Mouse (Mus musculus): ENCODE results near the gene Fgfr2. TPM values are rescaled to one million over a fixed set of nuclear protein-coding genes. Genes with fewer than 3 reads are reported as not detected.

Gene Fgfr2
- polyA plus RNA-seq, 1 experiment from 2014 or later, result 93.4 TPM

DNA sequence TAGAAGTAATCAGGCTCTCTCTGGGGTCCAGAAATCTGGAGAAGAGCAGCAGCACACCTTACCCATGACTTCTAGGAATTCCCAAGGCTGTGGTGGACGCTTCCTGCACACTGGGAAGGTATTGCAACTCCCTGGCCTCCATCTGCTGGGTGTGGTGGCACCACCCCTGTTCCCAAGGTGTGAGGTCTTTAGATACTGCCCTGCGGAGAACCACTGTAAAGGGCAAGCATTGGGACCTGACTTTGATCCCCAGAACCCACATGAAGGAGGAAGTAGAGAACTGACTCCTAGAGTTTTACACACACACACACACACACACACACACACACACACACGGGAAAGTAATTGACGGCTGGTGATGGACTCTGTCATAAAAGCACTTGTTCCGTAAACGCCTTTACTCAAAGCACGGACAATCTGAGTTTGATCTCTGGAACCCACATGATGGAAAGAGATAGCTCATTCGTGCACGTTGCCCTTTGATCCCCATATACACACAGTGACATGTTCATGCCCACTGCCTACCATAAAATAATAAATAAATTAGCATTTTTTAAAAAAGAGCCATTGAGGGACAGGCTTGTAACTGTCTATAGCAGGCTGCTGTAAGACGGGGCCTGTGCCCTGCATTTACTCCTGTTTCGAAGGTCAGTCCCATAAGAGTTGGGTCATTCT, 478.4 kb downstream of the Fgfr2 start:
- 0 out of 2 replicates have a peak, but pooled peaks have one; percentile 49 for ATAC-seq (ENCODE audit: insufficient read depth, low FRiP score)
- H3K4me2 ChIP-seq (ENCODE audit: low read depth, low read length), result no peak overlapping the region
- H3K27me3 ChIP-seq (ENCODE audit: control insufficient read depth, insufficient read depth, low read length), result no peaks in the 10 kb centered on the region
- no peaks in the 10 kb centered on the region for H3K4me1 ChIP-seq (ENCODE audit: control insufficient read depth, insufficient read depth, low read length)
- no peak overlapping the region for H3K27ac ChIP-seq (ENCODE audit: low read length)
- no peak overlapping the region for H3K9ac ChIP-seq (ENCODE audit: low read length)
- H3K36me3 ChIP-seq (ENCODE audit: control insufficient read depth, insufficient read depth, low read length), result no peaks in the 10 kb centered on the region
- H3K9me3 ChIP-seq (replicated peaks; ENCODE audit: control insufficient read depth, low read length), result no peaks in the 10 kb centered on the region
- no peak overlapping the region for H3K4me3 ChIP-seq (replicated peaks; ENCODE audit: low read length)
- WGBS, result 71% methylated on average over 11 of the region's 11 CpGs

DNA sequence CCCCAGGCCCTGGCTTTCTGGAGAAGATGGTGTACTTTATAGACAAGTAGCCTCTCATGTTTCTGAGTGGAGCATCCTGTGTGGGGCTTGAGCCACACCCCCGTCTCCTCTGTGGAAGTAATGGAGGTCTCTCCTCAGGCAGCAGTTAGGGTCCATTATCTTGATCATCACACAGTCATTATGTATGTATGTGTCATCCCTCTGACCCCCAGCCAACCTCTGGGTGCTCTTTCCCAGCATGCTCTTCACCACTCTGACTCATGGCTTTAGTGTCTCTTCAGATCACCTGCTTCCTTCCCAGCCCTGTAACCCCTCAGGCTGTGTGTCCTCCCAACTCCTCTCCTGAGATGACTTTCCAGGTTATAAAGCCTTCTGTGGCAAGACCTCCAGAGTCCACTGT, 481.5 kb downstream of the Fgfr2 start:
- no peak for ATAC-seq (ENCODE audit: insufficient read depth, low FRiP score)
- Histone ChIP-seq H3K27me3 (ENCODE audit: control insufficient read depth, insufficient read depth, low read length) (no peaks in the 10 kb centered on the region), H3K27ac (ENCODE audit: low read length) (no peak overlapping the region), H3K4me3 (replicated peaks; ENCODE audit: low read length) (no peak overlapping the region), H3K4me2 (ENCODE audit: low read depth, low read length) (no peak overlapping the region), H3K4me1 (ENCODE audit: control insufficient read depth, insufficient read depth, low read length) (0 out of 2 replicates have a peak, but pooled peaks cover 3% of the 10 kb centered on the region), H3K36me3 (ENCODE audit: control insufficient read depth, insufficient read depth, low read length) (no peaks in the 10 kb centered on the region), H3K9me3 (replicated peaks; ENCODE audit: control insufficient read depth, low read length) (no peaks in the 10 kb centered on the region), H3K9ac (ENCODE audit: low read length) (no peak overlapping the region)
- WGBS, result 84% methylated on average over 1 of the region's 1 CpGs

GRCm38 (mm10) chr7:132640946-132641345, 482.2 kb downstream of the Fgfr2 start:
- H3K36me3 ChIP-seq (ENCODE audit: control insufficient read depth, insufficient read depth, low read length), result no peaks in the 10 kb centered on the region

GRCm38 (mm10) chr7:132638446-132639087, 484.6 kb downstream of the Fgfr2 start:
- Histone ChIP-seq H3K27me3 (ENCODE audit: control insufficient read depth, insufficient read depth, low read length) (no peaks in the 10 kb centered on the region), H3K36me3 (ENCODE audit: control insufficient read depth, insufficient read depth, low read length) (no peaks in the 10 kb centered on the region), H3K9me3 (replicated peaks; ENCODE audit: control insufficient read depth, low read length) (no peaks in the 10 kb centered on the region), H3K4me3 (replicated peaks; ENCODE audit: low read length) (no peak overlapping the region), H3K4me2 (ENCODE audit: low read depth, low read length) (no peak overlapping the region), H3K27ac (ENCODE audit: low read length) (no peak overlapping the region), H3K4me1 (ENCODE audit: control insufficient read depth, insufficient read depth, low read length) (0 out of 2 replicates have a peak, but pooled peaks cover 3% of the 10 kb centered on the region), H3K9ac (ENCODE audit: low read length) (no peak overlapping the region)
- WGBS, result 59% methylated on average over 12 of the region's 12 CpGs
- ATAC-seq (ENCODE audit: insufficient read depth, low FRiP score), result peak; percentile 71; the same call in 1 of the 2 replicates

More at GRCm38 (mm10) chr7:132640946-132641345, 482.2 kb downstream of the Fgfr2 start:
- 24% methylated on average over 9 of the region's 9 CpGs for WGBS
- Histone ChIP-seq H3K4me3 (replicated peaks; ENCODE audit: low read length) (no peak overlapping the region), H3K9ac (ENCODE audit: low read length) (no peak overlapping the region), H3K27me3 (ENCODE audit: control insufficient read depth, insufficient read depth, low read length) (no peaks in the 10 kb centered on the region), H3K4me2 (ENCODE audit: low read depth, low read length) (no peak overlapping the region), H3K4me1 (ENCODE audit: control insufficient read depth, insufficient read depth, low read length) (0 out of 2 replicates have a peak, but pooled peaks cover 3% of the 10 kb centered on the region), H3K27ac (ENCODE audit: low read length) (no peak overlapping the region), H3K9me3 (replicated peaks; ENCODE audit: control insufficient read depth, low read length) (no peaks in the 10 kb centered on the region)
- no peak for ATAC-seq (ENCODE audit: insufficient read depth, low FRiP score)

GRCm38 (mm10) chr7:132637292-132637691, 485.9 kb downstream of the Fgfr2 start:
- Histone ChIP-seq H3K4me1 (ENCODE audit: control insufficient read depth, insufficient read depth, low read length) (0 out of 2 replicates have a peak, but pooled peaks cover 3% of the 10 kb centered on the region), H3K27ac (ENCODE audit: low read length) (no peak overlapping the region), H3K4me3 (replicated peaks; ENCODE audit: low read length) (no peak overlapping the region), H3K9ac (ENCODE audit: low read length) (no peak overlapping the region), H3K27me3 (ENCODE audit: control insufficient read depth, insufficient read depth, low read length) (no peaks in the 10 kb centered on the region), H3K36me3 (ENCODE audit: control insufficient read depth, insufficient read depth, low read length) (no peaks in the 10 kb centered on the region), H3K9me3 (replicated peaks; ENCODE audit: control insufficient read depth, low read length) (no peaks in the 10 kb centered on the region), H3K4me2 (ENCODE audit: low read depth, low read length) (no peak overlapping the region)
- no peak for ATAC-seq (ENCODE audit: insufficient read depth, low FRiP score)
- WGBS, result 28% methylated on average over 12 of the region's 12 CpGs

- no peaks in the 10 kb centered on the region for H3K4me1 ChIP-seq (ENCODE audit: control insufficient read depth, insufficient read depth, low read length)
- WGBS, result 79% methylated on average over 11 of the region's 11 CpGs
- no peaks in the 10 kb centered on the region for H3K36me3 ChIP-seq (ENCODE audit: control insufficient read depth, insufficient read depth, low read length)
- no peak overlapping the region for H3K9ac ChIP-seq (ENCODE audit: low read length)
- no peaks in the 10 kb centered on the region for H3K27me3 ChIP-seq (ENCODE audit: control insufficient read depth, insufficient read depth, low read length)
- no peak overlapping the region for H3K27ac ChIP-seq (ENCODE audit: low read length)
- H3K9me3 ChIP-seq (replicated peaks; ENCODE audit: control insufficient read depth, low read length), result no peaks in the 10 kb centered on the region
- no peak overlapping the region for H3K4me2 ChIP-seq (ENCODE audit: low read depth, low read length)
- no peak for ATAC-seq (ENCODE audit: insufficient read depth, low FRiP score)
- no peak overlapping the region for H3K4me3 ChIP-seq (replicated peaks; ENCODE audit: low read length)
Measured at GRCm38 (mm10) chr7:132631313-132631712, 491.8 kb downstream of the Fgfr2 start.

DNA sequence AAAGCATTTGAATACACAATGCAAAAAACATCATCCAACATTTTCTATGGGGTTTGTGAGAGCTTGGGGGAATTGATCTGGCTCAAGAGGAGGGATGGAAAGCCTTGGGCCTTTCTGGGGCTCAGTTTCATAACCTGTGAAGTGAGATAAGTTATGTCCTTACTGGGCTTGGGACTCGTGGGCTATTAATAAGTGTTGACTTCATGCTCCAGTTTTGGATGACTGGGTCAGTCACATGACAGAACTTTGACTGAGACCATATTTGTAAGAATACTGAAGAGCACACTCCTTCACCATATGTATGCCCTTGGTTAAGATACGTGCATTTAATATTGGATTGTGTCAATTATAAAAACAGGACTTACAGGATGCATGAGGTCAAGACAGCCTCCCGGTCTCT, 495.7 kb downstream of the Fgfr2 start:
- Histone ChIP-seq H3K9ac (ENCODE audit: low read length) (no peak overlapping the region), H3K4me1 (ENCODE audit: control insufficient read depth, insufficient read depth, low read length) (no peaks in the 10 kb centered on the region), H3K36me3 (ENCODE audit: control insufficient read depth, insufficient read depth, low read length) (no peaks in the 10 kb centered on the region), H3K27ac (ENCODE audit: low read length) (no peak overlapping the region), H3K9me3 (replicated peaks; ENCODE audit: control insufficient read depth, low read length) (no peaks in the 10 kb centered on the region), H3K27me3 (ENCODE audit: control insufficient read depth, insufficient read depth, low read length) (no peaks in the 10 kb centered on the region), H3K4me3 (replicated peaks; ENCODE audit: low read length) (no peak overlapping the region), H3K4me2 (ENCODE audit: low read depth, low read length) (no peak overlapping the region)
- WGBS, result 72% methylated on average over 3 of the region's 3 CpGs
- no peak for ATAC-seq (ENCODE audit: insufficient read depth, low FRiP score)

GRCm38 (mm10) chr7:132626174-132626573, 497.0 kb downstream of the Fgfr2 start:
- ATAC-seq (ENCODE audit: insufficient read depth, low FRiP score), result no peak
- no peaks in the 10 kb centered on the region for H3K9me3 ChIP-seq (replicated peaks; ENCODE audit: control insufficient read depth, low read length)
- no peaks in the 10 kb centered on the region for H3K4me1 ChIP-seq (ENCODE audit: control insufficient read depth, insufficient read depth, low read length)
- H3K27ac ChIP-seq (ENCODE audit: low read length), result no peak overlapping the region
- no peak overlapping the region for H3K4me3 ChIP-seq (replicated peaks; ENCODE audit: low read length)
- H3K36me3 ChIP-seq (ENCODE audit: control insufficient read depth, insufficient read depth, low read length), result no peaks in the 10 kb centered on the region
- no peak overlapping the region for H3K4me2 ChIP-seq (ENCODE audit: low read depth, low read length)
- WGBS, result 48% methylated on average over 4 of the region's 4 CpGs
- no peaks in the 10 kb centered on the region for H3K27me3 ChIP-seq (ENCODE audit: control insufficient read depth, insufficient read depth, low read length)
- no peak overlapping the region for H3K9ac ChIP-seq (ENCODE audit: low read length)

DNA sequence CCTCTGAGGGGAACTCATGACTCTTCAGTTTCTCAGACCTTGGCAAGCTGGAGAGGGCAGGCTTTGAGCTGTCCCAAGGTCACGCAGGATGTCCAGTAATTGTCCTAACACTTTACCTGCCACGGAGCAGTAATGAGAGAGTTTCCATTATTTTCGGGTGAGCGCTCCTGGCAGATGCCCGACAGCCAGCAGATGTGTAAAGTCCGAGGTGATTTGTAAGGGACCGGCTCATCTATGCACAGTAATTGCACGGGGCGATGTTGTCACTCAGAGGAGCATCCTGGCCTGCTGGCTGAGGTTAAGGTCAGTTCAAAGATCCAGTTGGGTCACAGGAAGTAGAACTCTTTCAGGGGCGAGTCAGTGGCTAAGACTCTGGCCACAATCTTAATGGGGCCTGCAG, 499.0 kb downstream of the Fgfr2 start:
- Histone ChIP-seq H3K4me1 (ENCODE audit: control insufficient read depth, insufficient read depth, low read length) (no peaks in the 10 kb centered on the region), H3K27ac (ENCODE audit: low read length) (no peak overlapping the region), H3K9me3 (replicated peaks; ENCODE audit: control insufficient read depth, low read length) (no peaks in the 10 kb centered on the region), H3K4me2 (ENCODE audit: low read depth, low read length) (no peak overlapping the region), H3K27me3 (ENCODE audit: control insufficient read depth, insufficient read depth, low read length) (no peaks in the 10 kb centered on the region), H3K9ac (ENCODE audit: low read length) (no peak overlapping the region), H3K4me3 (replicated peaks; ENCODE audit: low read length) (no peak overlapping the region), H3K36me3 (ENCODE audit: control insufficient read depth, insufficient read depth, low read length) (no peaks in the 10 kb centered on the region)
- ATAC-seq (ENCODE audit: insufficient read depth, low FRiP score), result no peak
- WGBS, result 79% methylated on average over 10 of the region's 10 CpGs

All from stomach, embryonic 16.5 days (tissue).